Mouse (Mus musculus) thymus, postnatal 25 days (tissue): ENCODE measurements around the gene Tmem198.

Experiments
- DNase-seq: peaks from one replicate; pipeline ENCODE4 v3.0.0; 2022

The Tmem198 gene

GRCm38 (mm10) chr1:75455948-75456347 lies 23.4 kb upstream of the Tmem198 start:
- DNase-seq, result no peak

DNA sequence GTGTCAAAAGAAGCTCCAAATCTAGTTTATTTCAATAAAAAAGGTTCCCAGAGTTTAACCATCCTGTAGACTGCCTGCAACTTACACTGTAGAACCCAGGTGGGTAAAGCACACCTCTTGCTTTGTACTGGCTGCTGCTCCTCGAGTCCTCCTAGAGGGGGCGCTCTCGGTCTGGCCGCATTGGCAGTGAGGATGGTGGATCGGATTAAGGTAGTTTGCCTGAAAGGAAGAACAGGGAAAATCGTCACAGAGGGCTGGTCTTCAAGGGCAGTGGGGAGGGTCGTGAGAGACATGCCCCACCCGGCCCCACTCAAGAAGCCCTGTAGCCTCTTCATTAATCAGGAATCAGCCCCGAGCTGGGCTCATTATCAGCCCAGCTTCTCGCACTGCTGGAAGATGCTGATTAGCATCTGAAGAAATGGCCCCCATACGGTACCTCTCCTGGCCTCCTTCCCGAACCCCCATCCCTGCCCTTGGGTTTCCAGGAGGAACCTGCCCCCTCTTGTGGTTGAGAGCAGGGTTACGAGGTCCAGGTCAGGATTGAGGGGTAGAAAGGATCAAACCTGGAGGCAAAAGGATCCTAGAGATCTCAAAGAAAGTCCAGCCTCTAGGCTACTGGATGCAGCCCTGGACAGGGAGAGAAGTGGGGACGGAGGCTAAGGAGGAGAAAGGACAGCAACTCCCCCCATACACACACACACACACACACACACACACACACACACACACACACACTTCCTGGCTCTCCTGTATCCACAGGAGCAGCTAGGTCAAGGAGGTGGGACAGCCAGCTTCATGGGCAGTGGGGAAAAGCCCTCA lies 22.4 kb upstream of the Tmem198 start:
- peak; percentile 11 for DNase-seq

DNA sequence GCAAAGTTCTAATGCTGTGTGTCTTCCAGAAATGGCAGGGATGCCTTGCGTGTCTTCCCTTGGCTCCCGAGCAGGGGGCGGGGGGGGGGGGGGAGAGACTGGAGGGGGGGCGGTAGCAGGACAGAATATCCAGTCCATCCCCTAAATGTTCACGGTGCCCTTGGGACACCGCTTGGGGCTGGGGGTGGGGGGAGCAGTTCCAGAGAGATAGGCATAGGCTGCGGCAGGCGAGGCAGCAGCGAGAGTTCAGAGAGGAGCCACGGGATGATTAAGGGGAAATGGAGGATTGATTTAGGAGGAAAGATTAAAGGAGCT lies 21.7 kb upstream of the Tmem198 start:
- no peak for DNase-seq

DNA sequence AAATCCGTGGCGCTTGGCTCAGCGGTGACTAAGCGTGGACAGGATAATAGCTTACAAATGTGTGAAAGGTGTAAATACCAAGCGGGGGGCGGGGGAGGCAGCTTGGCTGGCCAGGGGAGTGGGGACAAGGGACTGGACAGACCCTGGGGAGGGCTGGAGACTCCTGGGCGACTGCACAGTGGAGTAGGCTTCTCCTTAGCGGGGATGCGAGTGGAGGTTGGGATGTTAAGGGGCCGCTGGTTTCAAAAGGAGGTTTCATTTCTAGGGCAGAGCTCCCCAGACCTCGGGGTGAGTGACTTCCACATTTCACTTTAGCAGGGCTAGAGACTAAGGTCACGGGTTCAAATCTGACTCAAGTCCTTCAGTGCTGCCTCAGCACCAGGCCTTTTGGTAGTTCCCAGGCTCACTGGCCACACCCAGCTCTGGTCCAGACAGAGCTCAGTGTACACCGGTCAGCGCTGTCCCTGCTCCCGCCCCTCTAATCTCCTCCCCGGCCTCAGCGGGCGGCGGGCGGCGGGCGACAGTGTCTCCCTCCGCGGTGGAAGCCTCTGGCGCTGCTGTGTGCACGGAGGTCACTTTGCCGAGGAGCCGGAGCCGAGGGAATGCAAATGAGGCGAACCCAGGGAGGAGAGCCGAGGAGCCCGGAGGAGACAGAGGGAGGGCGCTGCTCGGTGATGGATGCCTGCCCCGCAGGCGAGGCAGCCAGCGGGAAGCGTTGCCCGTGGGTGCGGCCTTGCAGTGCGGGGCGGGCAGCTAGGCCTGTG lies 21.1 kb upstream of the Tmem198 start:
- no peak for DNase-seq

DNA sequence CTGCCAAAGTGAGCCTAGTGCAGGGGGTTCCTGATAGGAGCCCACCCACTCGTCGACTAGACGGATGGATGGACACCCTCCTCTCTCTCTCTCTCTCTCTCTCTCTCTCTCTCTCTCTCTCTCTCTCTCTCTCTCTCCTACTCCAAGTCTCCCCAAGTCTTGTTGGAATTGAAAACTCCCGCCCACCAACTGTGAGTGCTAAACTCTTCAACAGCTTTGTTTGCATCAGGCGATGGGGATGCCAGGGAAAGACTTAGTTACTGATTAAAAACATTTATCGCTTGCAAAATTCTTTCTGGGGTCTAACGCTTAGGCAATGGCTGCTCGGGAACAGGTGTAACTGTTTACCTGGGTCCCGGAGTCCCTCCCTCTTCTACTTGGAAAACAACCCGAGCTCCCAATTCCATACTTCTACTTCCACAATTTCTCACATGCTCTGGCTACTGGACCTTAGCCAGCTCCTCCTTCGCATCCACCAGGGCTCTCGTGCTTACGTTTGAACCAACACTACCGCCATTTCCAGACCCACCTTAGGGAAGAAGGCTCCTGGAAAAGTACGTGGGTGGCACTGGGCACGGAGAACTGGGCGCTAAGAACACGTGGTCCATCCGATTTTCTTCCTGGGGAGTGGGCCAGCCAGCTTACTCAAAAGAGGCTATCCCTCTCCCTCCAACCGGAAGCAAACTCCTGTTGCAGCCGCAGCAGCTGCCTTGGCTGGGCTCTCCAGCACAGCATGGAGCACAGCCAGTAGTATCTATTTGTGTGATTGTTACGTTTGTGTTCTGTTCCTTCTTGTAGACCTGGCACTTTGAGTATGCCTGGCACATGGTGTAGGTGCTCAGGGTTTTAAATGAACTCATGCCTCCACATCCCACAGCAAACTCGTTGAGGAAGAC lies 20.3 kb upstream of the Tmem198 start:
- DNase-seq, result no peak

- DNase-seq, result no peak
Observed at GRCm38 (mm10) chr1:75460297-75460696, 19.0 kb upstream of the Tmem198 start.

DNA sequence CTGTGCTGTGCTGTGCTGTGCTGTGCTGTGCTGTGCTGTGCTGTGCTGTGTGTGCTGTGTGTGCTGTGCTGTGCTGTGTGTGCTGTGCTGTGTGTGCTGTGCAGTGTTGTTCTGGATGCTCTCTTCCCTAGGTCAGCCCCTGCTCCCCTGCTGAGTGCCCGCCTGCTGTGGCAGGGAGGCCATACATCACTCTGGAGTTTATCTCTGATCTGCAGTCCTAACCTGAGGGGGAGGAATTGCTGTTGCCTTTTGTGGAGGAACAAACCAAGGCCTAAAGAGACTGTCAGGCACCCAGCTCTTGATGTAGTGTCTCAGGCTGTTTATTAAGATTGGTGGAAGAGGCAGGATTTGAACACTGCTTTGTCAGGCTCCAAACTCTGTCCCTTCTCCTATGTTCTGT lies 16.7 kb upstream of the Tmem198 start:
- no peak for DNase-seq

GRCm38 (mm10) chr1:75463652-75464204 lies 15.6 kb upstream of the Tmem198 start:
- DNase-seq, result no peak

GRCm38 (mm10) chr1:75467215-75467927 lies 12.0 kb upstream of the Tmem198 start:
- peak; percentile 64 for DNase-seq

- DNase-seq, result no peak
Observed at GRCm38 (mm10) chr1:75469287-75469825, 10.0 kb upstream of the Tmem198 start.

DNA sequence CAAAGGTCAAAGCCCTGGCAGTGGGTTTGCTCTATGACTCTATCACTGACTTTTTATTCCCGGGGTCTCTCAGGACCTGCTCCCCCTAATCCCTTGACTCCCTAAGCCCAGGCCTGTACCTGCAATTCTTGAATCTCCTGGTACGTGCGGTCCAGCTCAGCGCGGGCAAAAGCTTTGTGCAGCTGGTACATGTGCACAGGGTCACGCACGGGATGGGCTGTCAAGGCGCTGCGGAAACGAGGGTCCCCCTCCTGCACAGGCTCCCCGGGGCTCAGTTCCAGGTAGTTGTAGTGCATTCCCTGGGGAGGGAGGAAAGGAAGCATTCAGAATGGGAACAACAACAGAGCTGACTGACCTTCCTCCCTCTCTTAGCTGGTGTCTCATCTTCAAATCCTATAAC lies 2.9 kb upstream of the Tmem198 start:
- DNase-seq, result no peak

- DNase-seq, result peak; percentile 81
Observed at GRCm38 (mm10) chr1:75477264-75477965, 1.9 kb upstream of the Tmem198 start.

GRCm38 (mm10) chr1:75477966-75478290 lies 1.4 kb upstream of the Tmem198 start:
- no peak for DNase-seq

DNA sequence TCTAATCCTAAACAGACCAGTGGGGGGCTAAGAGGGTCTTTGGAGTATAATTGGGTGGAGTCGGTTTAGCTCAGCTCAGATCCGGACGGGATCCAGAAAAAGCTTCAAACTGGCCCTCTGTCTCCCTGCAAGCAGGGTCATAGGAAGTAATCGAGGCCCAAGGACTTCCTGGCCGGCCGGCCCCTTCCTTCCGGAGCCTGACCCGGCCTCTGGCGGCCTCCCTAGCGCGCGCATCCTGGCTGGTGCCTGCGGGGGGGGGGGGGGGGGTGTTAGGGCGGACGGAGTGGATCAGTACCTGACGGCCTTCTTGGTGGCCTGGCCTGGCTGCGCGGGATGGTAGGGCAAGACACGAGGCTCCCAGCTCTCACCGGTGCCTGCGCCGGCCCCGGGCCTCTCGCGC lies 835 bp upstream of the Tmem198 start:
- no peak for DNase-seq

- no peak for DNase-seq
Observed at GRCm38 (mm10) chr1:75479635-75479989, 280 bp downstream of the Tmem198 start.

DNA sequence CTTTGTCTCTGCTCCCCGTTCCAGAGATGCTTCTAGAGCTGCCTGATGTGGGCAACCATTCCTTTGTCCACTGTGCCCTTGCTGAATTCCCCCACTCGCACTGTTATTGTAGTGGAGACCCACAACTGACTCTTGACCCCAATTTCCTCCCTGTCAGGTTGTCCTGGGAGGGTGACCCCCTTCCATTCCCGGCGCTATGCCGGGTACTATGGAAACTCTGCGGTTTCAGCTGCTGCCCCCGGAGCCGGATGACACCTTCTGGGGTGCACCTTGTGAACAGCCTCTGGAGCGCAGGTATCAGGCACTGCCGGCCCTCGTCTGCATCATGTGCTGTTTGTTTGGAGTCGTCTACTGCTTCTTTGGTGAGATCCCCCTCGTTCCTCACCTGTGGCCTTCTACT lies 704 bp downstream of the Tmem198 start:
- no peak for DNase-seq

DNA sequence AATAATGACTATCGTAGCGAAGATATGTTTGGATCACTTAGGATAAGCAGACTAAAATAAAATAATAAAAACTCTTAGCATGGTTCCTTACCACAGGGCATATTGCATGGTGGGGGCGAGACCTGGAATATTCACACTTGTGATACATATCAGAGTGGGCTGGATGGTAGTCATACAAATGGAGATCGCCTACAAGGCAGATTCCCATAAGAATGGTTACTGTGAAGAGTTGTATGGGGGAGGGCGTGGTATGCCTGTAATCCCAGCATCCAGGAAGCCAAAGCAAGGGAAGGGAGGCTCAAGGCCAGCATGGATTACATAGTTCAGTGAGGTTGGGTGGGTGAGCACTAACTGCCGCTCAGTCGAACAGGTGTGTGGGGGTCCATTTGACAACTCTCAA lies 1.4 kb downstream of the Tmem198 start:
- no peak for DNase-seq

- no peak for DNase-seq
Observed at GRCm38 (mm10) chr1:75486561-75486960, 7.2 kb downstream of the Tmem198 start.

DNA sequence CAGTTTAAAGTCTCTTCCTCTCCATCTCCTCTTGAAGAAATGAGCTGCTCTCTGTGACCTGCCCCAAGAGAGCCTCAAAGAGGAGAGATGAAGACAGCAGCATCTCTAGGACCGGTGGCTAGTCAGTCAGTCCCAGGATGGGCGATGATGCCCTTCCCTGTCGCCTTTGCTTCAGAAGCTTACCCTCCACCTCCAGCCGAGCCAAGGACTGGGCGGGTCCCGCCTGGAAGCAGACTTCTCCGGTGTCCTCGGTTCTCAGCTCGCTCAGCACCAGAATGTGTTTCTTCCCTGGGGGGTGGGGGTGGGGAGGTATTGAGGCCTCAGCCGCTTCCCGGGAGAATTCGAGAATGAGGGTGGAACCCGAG lies 7.7 kb downstream of the Tmem198 start:
- no peak for DNase-seq

- DNase-seq, result peak; percentile 69
Observed at GRCm38 (mm10) chr1:75487405-75488161, 8.3 kb downstream of the Tmem198 start.
